Mouse (Mus musculus) urinary bladder, postnatal 14 days (tissue): Measurements from ENCODE around the gene As3mt.
A peak's percentile ranks its signal among the peaks of the same experiment; 100 is the strongest.
"Not testable (repeated sequence)": the region's sequence is repeated elsewhere in the genome, so short reads cannot be mapped to it uniquely, and the experiment has no call there.

ENCODE experiments used
- DNase-seq: peaks from one replicate; pipeline ENCODE4 v3.0.0; 2021; ENCODE audit warnings: low spot score

Gene As3mt

DNA sequence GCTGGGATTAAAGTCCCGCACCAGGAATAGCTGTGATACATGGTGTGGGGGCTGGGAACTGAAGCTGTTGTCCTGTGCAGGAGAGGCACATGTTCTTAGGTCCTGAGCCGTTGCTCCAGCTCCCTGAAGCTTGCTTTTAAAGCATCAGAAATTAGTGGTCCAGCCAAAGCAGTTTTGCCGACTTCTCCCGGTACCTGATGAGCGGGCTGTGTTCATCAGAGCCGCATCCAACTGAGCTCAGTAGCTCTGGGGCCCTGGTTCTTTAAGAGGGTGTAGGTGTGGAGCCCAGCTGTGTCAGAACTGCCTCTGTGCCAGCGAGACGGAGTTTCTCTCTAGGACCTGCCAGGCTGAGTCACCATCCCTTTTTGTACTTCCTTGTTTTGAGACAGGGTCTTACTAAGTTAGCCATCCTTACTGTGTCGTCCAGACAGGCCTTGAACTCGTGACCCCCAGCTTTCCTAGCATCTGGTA is 8.2 kb upstream of the As3mt start:
- no peak for DNase-seq

DNA sequence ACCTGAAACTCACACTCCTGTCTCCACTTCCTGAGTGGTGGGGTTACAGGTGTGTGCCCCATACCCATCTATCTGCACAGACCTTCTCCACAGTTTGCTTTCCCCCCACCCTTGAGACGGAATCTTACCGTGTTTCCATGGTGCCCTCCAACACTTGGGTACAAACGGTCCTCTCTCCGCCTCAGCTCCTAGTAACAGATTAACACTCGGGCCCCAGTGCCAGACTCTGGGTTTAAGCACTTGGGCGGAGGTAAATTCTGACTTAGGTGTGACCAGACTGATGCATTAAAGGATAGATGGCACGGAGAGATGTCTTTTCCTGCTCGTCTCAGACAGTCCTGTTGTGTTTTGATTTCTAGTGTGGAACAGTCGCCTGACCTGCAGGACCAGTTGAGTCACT is 6.1 kb upstream of the As3mt start:
- no peak for DNase-seq

DNA sequence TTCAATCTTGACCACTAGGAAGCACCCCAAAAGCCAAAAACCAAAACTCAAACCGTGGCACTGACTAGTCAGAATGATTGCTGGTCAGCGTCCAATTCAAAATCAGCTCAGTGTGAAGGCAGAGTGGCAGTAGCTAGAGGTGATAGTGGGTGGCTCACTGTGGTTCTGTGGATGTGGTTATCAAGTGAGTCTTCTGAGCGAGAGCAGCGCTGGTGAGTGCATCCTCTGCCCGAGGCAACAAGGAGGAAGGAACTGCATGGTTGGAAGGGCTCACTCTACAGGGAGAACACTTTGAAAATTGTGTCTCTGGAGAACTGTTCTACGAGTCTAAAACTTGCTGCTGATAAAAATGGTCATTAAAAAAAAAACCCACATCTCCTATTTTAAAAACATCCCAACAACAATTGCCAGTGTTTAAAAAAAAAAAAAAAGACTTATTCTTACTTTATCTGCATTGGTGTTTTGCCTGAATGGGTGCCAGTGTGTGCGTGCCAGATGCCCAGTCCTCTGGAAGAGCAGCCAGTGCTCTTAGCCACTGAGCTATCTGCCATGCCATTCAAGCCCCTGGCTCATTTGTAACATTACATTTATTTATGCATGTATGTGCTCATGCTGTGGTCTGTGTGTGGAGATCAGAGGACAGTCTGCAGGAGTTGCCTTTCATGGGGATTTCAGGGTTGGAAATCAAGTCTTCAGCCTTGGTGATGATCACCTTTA is 1.3 kb upstream of the As3mt start:
- DNase-seq = no peak

DNA sequence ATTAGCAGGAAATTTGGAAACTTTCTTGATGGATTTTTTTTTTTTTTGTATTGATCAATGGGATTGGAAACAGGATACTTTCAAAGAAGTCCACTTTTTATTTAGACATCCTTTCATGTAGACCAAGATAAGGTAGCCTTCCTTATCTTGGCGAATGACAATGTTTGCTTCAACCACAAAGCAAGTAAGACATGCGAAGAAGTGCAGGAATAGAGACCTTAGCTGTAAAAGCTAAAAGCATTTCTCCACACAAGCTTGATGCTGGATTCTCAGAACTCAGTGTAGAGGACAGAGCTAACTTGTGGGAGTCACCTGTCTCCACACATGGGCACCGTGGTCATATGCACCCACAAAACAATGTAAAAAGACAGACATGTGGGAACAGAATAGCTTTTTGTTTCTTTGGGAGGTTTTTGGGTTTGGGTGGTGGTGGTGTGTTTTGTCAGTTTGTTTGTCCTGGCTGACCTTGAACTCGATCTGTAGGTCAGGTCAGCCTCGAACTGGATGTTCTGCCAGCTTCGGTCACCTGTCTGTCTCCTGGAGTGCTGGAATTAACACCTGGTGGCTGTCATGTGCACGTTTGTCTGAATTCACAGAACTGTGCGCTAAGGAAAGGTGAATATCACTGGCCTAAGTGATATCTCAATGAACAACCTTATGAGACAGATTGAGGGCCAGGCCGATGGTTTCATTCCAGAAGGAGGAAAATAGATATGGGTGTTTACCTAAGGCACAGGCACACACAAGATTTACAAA is 540 bp upstream of the As3mt start:
- DNase-seq = no peak

DNA sequence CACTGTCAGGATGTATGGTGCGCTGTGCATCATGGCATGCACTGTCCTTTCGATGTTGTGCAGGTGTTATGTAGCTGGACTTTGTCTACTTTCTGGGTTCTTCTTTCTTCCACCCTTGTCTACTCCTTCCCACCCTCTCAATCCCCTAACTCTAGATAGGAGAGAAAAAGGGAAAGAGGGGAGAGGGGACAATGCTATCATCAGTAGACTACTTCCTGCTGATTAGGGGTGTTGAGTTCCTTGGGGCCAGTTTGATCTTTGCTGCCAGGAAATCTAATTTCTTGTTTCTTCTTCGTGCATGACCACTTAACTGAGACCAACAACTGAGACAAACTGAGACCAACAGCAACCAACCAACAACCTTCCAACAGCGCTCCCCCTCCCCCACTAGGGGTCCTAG is 3.4 kb downstream of the As3mt start:
- DNase-seq = no peak

DNA sequence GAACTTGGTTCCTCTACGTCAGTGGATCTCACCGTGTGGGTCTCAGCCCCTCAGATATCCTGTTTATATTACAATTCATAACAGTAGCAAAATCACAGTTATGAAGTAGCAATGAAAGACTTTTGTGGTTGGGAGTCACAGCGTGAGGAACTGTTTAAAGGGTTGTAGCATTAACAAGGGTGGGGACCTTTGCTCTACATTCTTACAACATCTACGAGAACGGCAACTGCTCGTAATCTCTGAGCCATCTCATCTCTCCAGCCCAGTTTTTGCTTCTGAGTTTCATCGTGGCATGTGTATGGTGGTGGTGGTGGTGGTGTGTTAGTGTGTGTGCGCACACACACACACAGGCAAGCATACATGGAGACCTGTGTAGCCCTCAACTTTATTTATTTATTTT is 7.0 kb downstream of the As3mt start:
- DNase-seq = no peak

DNA sequence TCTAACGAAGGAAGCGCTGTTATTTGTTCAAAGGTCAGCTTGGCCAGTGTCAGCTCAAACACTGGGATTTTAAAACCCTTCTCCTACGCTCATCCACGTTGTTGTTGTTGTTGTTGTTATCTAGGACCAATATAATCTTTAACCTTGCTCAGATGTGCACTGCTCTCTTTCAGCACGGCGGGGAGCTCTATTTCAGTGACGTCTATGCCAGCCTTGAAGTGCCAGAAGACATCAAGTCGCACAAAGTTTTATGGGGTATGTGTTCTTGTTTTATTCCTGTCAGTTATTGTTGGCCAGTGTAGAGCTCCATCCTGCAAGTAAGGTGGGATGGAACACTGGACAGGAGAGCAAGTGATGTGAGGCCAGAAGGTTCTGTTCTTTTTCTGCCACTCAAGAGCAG is 7.8 kb downstream of the As3mt start:
- DNase-seq = no peak

DNA sequence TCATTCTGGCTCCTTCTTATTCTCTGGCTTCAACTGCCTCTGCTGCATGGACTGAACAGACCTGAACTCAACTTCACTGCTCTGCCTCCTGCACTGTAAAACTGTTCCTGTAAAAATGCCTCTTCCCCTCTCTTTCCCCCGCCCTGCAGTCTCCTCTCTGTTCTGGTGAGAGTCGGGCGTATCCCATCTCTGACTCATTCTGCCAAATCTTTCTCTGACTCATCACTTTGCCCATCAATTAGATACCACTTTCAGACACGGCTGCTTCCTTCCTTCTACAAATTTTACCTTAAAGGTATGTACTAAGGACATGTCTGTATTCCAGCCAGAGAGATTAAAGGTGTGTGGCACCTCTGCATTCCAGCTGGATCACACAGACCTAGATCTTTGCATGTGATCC is 10.9 kb downstream of the As3mt start:
- DNase-seq = no peak

DNA sequence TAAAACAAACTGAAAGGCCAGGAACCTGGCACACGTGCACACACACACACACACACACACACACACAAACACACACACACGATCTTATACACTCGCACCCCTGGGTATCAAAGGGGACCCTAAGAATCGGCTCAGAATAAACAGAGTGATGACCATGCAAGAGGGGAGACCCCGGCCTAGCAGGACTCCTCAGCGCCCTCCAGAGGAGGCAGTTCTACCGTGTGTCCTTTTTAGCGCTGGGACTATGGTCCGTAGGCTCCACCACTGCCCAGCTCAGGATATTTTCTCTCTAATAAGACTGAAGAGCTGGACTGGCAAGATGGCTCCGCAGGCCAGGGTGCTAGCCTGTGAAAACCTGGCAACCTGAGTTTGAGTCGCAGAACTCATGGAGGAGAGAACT is 17.2 kb downstream of the As3mt start:
- DNase-seq = no peak

DNA sequence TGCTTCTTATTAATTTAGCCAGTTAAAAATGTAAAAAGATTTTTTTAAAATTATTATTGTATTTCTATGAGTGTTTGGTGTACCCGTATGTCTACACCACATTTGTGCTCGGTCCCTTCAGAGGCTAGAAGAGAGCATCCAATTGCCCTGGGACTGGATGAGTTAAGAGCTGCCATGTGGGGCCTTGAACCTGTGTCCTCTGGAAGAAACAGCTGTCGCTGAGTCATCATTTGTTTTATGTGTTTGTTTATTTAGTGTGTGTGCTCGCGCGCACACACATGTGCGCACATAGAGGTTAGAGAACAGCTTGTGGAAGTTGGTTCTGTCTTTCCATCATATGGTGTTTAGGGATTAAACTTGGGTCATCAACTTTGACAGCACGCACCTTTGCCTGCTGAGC is 18.9 kb downstream of the As3mt start:
- no peak for DNase-seq

DNA sequence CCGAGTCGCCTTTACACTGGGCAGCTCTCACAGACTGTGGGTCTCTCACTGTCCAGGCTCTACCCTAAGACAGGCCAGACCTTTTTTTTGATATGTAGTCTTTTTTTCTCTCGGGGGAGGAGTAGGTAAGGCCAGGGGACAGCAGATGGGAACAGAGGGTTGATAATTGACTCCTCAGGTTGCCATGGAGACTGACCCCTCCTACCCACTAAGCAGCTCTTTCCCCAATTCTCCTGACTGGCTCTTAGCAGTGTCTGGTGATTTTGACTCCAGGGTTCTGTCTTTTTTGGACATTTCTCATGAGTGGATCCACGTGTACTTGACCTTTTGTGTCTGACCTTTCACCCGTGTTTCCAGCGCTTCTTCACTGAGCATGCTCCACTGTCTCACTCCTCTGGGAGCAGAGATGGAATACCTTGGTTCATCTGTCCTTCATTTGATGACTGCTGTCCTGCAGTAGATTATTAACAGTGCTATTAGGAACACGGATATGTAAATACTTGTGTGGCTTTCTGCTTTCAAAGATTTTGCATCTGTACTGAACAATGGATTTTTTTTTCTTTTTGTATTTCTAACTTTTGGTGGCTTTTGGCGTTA is 20.0 kb downstream of the As3mt start:
- DNase-seq = no peak

DNA sequence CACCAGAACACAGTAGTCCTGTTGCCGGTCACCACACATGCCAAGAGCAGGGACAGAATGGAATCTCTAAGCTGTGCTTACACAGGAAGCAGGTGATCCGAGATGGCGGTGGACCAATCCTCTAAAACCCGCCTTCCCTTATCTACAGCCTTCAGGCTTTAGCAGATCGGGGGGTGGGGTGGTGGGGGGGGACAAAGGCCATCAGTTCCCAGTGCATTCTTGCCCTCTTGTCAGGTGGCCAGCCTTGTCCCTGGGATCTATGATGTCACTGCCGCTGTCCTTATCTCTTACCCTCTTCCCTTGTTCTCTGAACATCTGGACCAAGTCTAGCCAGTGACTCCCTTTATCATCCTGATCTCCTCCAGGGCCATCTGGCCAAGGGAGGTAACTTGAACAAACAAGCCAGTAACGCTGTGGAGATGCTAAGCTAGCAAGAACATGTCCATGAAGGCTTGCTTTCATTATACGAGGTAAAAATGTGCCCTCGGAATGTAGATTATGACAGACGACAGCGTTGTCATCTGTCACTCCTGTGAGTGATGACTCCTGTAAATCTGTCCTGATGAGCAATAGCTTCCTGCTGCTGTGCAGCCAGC is 20.8 kb downstream of the As3mt start:
- DNase-seq = peak; percentile 47

DNA sequence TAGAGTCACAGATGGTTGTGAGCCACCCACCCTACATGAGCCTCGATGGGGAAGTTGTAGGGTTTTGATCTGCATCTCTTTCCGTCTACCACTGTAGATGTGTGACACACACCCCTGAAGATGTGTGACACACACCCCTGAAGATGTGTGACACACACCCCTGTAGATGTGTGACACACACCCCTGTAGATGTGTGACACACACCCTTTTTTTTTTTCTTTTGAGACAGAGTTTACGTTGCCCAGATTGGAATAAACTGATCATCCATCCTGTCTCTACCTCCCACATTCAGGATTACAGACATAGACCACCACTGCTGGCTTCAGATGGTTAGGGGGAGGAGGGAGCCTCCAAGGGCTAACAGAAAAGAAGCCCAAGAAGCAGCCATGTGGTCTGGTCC is 21.7 kb downstream of the As3mt start:
- no peak for DNase-seq

DNA sequence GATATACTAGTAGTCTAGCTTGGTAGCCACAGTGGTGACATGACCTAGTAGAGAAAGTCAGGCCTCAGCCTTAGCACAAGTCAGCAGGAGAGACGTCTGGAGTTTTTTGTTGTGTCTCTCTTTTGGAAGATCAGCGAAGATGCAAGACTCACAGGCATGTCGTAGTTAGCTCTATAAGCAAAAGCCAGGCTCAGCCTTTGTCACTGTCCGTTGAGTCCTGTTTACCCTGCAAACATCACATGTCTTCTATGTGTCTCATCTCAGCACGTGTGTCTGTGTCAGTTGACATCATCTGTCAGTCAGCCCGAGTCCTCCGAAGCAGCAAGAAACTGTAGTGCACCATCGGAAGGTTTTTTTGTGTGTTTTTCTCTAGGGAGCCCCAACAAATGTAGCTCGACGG is 24.1 kb downstream of the As3mt start:
- DNase-seq = no peak

DNA sequence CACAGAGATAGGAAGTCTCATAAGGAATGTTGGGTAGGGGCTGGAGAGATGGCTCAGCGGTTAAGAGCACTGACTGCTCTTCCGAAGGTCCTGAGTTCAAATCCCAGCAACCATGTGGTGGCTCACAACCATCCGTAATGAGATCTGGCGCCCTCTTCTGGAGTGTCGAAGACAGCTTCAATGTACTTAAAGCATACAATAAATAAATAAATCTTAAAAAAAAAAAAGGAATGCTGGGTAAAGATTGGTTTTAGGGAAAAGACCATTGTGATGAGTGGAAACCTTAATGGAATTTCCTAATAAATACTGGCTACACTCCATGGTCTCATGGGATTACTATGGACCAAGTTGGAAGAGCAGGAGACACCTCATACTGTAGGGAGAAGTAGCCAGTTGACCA is 25.4 kb downstream of the As3mt start:
- not testable (repeated sequence) for DNase-seq

DNA sequence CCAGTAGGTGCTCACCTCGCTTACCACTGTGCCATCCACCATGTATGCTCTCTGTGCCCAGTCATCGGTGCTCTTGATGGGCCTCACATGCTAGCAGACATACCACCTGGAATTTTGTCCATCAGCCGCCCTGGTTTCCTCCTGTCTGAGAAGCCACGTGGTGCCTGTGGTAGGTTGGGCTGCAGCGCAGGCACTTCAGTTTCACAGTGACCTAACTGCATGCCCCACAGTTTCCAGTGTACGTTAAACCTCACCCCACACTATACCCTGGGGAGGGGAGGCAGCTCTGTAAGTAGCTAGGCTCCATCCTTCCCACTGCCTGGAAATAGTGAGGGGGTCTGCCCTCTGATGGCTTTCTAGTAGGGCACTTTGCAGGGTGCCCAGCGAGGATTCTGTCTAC is 26.4 kb downstream of the As3mt start:
- DNase-seq = no peak

DNA sequence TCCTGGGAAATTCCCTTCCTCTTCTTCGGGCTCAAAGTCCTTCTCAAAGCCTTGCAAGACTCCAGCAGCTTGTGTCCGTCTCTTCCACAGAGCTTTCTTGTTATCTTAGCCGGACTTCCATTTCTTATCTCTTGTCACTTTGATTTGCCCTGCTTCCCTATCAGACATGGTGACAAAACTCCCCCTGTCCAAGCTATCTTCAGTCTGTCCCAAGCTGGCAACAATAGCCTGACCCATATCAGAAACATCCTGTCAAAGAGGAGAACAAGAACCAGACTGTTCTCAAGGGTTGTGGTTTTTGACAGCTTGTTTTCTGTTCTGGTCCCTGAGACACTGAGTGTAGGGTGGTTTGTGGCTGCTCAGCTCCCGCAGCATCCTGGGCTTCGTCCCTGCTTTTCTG is 28.0 kb downstream of the As3mt start:
- no peak for DNase-seq

DNA sequence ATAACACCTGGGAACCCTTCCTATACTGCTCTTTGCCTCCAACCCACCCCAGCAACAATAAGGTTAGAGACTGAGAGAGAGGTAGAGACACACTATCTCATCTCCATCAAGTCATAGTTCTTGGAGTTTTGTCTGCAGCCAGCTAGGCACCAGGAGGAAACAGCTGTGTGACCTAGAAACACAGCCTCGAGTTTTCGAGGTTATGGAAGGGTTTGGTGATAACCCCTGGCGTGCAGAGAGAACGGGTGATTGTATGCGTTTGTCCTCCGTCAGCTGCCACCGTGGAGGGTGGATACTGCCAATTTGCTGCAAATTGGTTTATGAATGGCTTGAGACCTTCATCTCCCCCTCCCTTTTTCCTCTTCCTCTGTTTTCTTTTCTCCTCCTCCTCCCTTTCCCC is 29.8 kb downstream of the As3mt start:
- DNase-seq = no peak

DNA sequence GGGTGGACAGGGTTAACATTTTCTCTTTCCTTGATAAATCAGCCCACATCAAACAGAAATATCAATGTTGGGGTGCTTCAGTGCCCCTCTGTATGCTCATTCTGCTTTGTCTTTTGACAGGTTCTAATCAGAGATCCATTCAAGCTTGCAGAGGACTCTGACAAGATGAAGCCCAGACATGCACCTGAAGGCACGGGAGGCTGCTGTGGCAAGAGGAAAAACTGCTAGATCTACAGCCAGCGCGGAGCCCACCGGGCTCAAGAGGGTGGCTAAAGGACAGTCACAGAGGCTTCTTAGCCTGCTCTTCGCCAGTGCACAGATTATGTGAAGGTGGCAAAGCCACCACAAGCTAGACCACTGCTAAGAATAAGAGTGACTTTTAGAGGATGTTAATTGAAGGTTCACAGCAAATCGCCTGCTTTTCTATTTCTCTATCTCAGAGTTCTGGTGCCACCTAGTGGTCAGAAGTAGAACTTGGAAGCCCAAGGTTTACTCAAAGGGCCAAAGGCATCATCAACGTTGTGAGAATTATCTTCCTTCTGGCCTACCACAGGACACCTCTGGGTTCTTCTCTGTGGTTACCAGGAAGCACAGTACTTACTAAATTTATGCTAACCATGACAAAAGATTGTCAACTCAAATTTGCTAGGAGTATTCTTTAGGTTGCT is 33.2 kb downstream of the As3mt start:
- peak; percentile 76 for DNase-seq

DNA sequence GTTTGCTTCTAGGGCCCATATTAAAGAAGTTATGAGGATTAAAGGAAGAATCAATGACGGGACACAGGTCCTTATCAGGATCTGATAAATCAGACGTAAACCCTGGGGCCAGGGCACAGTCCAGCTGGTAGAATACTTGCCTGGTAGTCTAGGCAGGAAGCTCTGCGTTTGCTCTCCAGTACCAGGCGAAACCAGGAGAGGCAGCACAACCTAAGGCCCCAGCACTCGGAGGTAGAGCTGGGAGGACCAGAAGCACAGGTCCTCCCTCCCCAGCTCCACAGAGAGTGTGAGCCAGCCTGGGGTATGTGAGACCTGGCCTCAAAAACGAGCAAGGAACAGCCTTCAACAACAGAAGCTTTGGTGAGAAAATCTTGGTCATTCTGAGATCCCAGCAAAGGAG is 34.3 kb downstream of the As3mt start:
- no peak for DNase-seq

DNA sequence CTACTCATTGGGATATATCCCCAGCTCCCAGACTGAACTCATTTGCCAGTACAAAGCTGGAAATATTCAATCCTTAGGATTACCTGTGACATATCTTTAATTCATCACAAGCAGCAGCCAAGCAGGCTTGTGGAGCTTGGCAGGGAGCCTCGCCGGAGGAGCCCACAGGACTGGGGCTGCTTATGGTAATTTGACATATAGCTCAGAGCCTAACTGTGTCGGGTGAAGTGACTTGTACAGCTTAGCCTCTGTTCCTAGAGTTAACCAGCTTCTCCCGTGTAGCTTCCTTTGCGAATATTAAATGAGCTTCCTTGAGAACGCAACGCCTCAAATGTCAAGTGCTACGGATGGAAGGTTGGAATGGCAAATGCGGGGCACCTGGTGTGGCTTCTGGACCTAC is 37.4 kb downstream of the As3mt start:
- no peak for DNase-seq

DNA sequence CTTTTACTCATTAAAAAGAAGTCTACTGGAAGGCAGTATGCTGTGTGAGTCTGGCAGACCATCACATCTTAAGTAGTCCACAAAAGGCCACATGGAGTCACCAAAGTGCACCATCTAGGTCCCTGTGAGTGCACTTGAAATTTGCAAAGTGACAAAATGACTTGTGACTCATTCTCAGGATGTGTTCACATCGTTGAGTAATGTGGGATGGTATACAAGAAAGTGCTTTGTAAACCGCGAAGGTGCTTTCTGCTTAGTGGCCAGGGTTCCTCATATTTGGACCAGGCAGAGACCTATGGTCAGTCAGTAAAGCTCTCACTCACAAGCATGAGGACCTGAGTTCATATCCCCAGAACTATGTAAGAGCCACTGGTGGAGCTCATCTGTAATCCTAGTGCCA is 40.5 kb downstream of the As3mt start:
- DNase-seq = no peak
